Mouse (Mus musculus): ENCODE measurements at regions not wholly inside any gene's neighbourhood (a gene's known extent, or its start where the extent isn't known, plus 50 kb on each side); places are given as distances from the start of the nearest gene placed in this dataset.
A peak's percentile ranks its signal among the peaks of the same experiment; 100 is the strongest.

GRCm38 (mm10) chr11:117538732-117539131, 54.6 kb downstream of the Gm11733 start:
- no peak for DNase-seq

DNA sequence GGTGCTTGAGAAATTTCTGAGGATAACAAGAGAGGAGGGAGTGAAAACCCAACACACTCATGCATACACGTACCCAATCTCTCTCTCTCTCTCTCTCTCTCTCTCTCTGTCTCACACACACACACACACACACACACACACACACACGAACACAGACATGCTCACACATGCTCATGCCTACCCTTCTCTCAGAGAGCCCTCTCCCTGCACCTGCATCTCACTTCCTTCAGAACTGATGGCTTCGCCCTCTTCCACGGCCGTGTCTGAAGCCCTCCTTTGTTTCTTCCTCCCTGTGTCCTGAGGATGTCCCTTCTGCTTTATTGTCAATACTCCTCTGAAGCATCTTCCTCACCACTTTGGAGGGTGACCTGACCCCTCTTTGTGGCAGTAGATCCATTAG, 56.4 kb downstream of the Gm11733 start:
- no peak for DNase-seq

- peak; percentile 64 for DNase-seq
Observed at GRCm38 (mm10) chr11:117541205-117541884, 57.2 kb downstream of the Gm11733 start.

GRCm38 (mm10) chr11:117543191-117543590, 59.0 kb downstream of the Gm11733 start:
- no peak for DNase-seq

DNA sequence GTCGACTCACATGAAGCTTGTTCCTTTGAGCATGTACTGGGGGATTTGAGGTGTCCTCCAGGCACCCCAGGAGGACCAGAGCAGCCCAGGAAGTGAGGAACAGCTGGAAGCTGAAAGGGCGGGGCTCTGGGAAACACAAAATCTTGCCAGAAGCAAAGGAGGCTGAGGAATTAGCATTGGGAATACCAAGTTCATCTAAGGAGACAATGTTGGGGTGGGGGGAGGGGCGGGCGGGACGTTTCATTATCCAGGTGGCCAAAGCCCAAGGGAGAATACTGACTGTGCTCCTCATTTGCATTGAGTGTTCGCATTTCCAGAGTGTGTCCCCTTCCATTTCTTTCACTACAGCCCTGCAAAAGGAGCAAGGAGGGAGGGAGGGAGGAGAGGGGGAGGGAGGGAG, 60.3 kb downstream of the Gm11733 start:
- DNase-seq, result no peak

DNA sequence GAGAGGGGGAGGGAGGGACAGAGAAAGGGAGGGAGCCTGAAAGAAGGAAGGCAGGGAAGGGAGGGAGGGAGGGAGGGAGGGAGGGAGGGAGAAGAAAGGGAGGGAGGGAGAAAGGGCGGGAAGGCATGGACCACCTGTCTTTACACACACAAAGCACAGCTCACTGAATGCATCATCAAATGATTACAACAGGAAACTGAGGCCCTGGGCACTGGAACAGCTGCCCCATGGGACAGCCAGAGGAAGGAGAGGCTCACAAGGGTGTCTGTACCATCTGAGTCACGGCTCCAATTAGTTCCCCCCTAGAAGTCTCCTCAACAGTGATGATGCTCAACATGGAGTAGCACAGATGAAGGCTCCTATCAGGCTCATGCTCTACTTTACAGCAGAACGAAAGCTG, 60.8 kb downstream of the Gm11733 start:
- no peak for DNase-seq

DNA sequence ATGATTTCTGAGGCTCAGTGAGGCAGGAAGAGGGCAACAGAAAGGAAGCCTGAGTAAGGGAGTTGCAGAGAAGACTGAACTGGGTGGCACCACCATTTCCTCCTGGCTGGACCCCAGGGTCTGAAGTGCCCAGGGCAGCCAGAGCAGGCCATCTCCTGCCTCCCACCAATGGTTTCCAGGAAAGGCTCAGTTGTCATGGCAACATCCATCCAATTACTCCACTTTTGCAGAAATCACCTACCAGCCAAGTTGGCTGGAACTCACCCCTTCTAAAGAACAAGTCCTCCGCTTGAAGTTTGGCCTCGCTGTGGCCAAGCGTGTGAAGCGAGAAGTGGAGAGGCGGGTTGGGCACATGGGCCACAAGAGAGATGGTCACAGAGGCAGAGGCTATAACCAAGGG, 67.8 kb downstream of the Gm11733 start:
- no peak for DNase-seq

DNA sequence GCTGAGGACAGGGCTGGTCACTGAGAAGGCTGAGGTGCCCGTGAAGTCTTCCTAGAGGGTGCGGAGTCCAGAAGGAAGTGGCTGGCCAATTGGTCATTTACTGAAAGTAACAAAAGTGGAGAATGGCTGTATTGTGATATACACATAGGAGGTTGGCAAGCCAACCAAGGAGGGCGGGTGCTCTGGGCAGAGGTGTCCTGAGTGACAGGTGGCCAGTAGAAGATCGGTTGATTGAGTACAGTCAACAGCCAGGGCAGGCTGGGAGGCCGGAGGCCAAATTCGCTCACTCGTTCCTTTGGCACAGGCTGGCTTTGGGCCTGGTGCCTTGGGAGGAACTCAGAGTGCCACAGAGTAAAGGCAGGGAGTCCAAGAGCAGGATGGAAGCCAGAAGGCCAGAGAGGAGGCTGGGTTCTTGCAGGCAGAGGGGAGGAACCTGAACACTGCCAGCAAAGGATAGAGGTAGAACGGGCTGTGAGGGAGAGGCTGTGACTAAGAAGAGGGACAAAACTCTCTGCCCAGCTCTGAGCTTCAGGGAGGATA, 68.3 kb downstream of the Gm11733 start:
- DNase-seq, result no peak

DNA sequence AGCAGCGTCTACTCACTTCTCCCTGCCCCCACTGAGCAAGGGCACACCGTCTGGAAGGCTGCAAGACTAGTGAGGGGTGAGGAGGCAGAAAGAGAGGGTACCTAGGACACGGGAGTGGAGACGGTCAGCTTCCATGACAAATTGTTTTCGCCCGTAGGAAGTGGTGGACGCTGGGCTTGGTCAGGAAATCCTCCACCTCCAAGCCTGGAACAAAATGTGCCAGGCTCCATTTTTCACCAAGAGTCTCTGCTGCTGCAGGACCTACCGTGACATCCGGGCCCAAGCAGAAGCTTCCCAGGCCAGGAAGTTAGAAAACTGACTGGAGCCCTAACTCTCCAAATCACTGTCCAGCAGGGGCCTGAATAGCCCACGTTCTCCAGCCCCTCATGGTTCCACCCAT, 69.9 kb downstream of the Gm11733 start:
- DNase-seq, result peak; percentile 40

- DNase-seq, result peak; percentile 39
Observed at GRCm38 (mm10) chr11:117557474-117558381, 73.6 kb downstream of the Gm11733 start.

DNA sequence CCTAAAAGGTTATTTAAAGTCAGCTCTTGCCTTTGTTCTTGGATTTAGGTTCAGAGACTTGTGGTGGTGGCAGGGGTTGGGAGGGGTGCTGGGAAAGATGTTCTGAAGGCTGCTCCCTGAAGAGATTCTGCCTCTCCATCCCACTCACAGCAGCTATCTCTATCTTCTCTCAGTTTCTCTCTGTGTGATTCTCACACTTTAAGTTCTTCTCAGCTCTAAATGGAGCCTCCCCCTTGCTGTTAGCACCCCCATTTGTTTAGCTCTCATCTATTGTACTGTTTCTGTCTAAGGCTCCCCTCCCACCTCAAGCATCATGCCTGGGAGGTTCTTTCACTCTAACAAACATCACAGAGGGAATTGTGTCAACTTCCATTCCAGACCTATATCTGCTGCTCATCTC, 75.7 kb downstream of the Gm11733 start:
- no peak for DNase-seq

GRCm38 (mm10) chr11:117567961-117568605, 83.9 kb downstream of the Gm11733 start:
- DNase-seq, result no peak

DNA sequence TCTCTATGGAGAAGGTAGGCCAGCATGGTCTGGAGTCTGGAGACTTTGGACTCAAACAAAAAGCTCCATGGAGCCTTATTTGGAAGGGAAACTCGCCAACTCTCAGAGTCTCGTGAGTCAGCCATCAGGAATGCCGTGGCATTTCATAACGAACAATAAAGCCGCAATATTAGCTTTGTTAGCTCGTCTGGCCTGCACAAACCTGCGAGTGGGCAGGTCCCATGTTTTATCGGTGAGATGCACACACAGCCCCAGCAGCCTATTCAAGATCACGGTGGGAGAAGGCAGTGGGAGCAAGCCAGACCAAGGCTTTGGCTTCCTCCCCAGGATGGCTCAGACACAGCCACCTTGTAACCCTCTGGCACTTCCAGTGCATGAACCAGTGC, 84.4 kb downstream of the Gm11733 start:
- peak; percentile 58 for DNase-seq

DNA sequence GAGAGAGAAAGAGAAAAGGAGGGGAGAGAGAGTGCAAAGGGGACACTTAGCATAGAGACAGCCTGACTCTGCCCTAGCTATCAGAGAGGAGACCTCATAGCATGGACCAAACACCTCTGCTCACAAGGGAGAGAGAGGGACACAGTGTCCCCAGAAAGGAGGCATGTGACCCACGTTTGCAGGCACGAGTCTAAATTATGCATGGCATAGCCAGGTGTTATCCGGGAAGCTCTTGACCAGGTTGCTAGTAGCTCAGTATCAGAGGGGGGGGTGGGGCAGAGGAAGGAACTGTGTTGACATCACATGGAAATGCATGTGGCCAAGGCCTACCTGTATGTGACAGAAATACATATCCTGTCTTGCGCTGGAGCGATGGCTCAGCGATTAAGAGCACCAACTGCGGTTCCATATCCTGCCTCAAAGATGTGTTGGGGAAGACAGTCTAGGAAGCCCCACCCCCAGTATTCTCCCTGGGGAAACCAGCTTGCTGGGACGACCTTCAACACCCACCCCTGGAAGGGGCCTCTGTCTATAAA, 84.5 kb upstream of the Tnrc6c start:
- DNase-seq, result no peak

GRCm38 (mm10) chr11:117571858-117572257, 82.2 kb upstream of the Tnrc6c start:
- DNase-seq, result no peak

- DNase-seq, result peak; percentile 52
Observed at GRCm38 (mm10) chr11:117574721-117575120, 79.4 kb upstream of the Tnrc6c start.

DNA sequence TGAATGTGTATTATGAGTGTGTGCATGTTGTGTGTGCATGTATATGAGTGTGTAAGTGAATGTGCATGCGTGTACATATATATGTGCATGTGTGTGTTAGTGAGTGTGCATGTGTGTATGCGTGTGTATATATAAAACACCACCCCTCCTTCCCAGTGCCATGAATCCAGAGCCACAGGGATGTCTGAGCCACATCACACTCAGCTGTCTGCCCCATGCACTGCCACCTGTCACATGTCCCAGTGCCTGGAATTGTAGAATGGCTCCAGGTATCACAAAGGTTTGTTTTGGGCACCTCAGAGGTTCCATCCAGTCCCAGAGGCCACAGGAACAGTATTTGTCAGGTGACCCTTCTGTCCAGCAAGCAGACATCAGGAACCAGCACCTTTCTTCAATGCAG, 75.0 kb upstream of the Tnrc6c start:
- DNase-seq, result no peak

- no peak for DNase-seq
Observed at GRCm38 (mm10) chr11:117579720-117580119, 74.4 kb upstream of the Tnrc6c start.

DNA sequence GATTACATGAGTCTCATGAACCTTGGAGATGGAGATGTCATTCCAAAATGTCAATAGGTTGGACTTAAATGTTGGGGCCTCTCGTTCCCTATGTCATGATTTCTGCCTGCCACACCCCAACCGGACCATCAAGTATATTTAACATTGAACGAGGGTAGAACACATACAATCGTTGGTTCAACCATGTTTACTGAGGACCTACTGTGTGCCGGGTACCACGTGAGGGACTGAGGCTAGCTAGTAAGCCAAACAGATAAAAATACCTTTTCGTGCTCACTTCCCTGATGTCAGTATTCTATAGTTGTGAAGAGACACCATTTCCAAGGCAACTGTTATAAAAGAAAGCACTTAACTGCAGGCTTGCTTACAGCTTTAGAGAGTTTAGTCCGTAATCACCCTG, 70.6 kb upstream of the Tnrc6c start:
- no peak for DNase-seq

DNA sequence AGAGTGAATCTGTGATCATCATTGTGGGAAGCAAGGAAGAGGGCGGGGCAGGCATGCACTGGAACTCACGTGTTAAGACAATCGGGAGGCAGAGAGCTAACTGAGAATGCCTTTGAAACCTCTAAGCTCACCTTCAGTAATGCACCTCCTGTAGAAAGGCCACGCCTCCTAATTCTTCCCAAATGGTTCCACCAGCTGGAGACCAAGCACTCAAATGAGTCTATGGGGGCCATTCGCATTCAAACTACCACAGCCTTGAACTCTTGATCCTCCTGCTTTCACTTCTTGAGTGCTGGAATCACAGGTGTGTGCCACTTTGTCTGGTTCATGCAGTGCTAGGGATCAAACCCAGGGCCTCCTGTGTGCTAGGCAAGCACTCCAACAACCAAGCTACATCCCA, 68.5 kb upstream of the Tnrc6c start:
- no peak for DNase-seq

DNA sequence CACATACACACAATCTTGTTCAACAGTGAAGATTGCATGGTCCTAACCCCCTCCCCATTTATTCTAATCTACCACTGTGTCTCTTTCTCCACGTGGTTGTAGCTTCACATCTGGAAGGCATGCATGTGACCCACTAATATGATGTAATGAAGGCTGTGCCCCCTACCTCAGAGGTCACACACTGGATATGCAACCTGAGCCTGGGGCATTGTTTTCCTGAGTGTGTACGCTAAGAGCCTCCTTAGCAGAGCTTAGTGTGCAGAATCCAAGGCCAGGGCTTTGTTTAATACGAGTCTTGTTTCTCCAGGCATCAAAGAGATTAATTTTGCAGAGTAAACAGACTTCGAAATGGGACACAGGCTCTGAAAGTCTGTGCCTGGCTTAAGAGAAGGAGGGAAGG, 68.0 kb upstream of the Tnrc6c start:
- DNase-seq, result no peak

DNA sequence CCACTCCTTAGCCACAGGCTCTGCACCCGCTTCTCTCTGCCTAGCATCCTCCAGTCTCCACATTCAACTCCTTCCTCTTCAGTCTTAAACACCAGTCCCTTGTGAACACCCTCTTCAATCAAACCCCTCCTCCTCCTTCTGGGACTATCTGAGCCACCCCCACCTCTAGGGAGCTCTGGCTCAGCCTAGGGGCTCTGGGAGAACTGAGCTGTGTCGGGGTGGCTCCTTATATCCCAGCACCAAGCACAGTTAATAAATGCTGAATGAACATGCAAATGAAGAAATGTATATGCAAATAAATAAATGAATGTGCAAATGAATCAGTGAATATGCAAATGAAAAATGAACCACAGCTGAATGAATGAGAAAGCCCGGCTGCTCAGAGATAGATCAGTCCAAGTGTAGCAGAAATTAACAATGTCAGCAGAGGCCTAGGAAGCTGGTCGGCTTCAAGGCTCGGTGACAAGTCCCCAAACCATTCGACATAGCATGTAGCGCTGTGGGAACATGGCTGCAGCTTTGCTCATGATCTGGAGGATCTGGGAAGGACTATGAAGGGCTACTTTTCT, 67.1 kb upstream of the Tnrc6c start:
- DNase-seq, result no peak

DNA sequence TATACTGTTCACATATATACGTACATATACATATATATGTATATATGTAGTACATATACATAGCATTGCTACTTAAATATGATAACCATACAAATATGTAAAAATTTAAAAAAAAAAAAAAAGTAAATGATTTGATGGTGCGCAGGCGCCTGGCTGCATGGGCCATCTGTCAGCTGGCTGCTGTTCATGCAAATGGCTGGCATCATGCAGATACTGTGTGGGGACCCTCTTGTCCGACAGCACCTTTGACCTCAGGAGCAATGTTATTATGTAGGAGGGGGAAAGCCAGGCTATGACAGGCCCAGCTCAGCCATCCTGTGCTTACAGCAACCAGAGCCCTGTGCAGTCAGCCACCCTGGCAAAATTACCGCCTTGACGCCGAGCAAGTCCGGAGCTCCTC, 65.1 kb upstream of the Tnrc6c start:
- no peak for DNase-seq

Measured in lung, postnatal 14 days (tissue).